Mouse (Mus musculus) limb, embryonic 14.5 days (tissue): ENCODE data around the gene Plekhm1. TPM values are rescaled to one million over a fixed set of nuclear protein-coding genes. Genes with fewer than 3 reads are reported as not detected.

Experiments
- ATAC-seq: fragments of 200-750 bp; cut with Nextera tagmentation; 2 replicates; pipeline ENCODE4 v1.8.0; 2017; ENCODE audit warnings: low read depth, moderate number of reproducible peaks, moderate TSS enrichment; ENCODE audit not compliant: low FRiP score
- DNase-seq: peaks from one replicate; pipeline ENCODE4 v3.0.0-alpha.2; 2015; ENCODE audit warnings: low spot score
- H3K27ac ChIP-seq: fragments of 300-500 bp; sonication (generic); replicated peaks from 2 replicates; pipeline ENCODE4 v1.5.1; 2014; ENCODE audit warnings: low read depth, mild to moderate bottlenecking, low read length, moderate library complexity, mixed read lengths
- H3K27me3 ChIP-seq: fragments of 300-500 bp; sonication (generic); 2 replicates; pipeline ENCODE4 v1.6.1; 2014; ENCODE audit warnings: low read length, mixed read lengths; ENCODE audit not compliant: control insufficient read depth, insufficient read depth
- H3K36me3 ChIP-seq: fragments of 300-500 bp; sonication (generic); 2 replicates; pipeline ENCODE4 v1.6.1; 2014; ENCODE audit warnings: mild to moderate bottlenecking, low read length, moderate library complexity, mixed read lengths; ENCODE audit not compliant: control insufficient read depth, insufficient read depth
- H3K4me1 ChIP-seq: fragments of 300-500 bp; sonication (generic); 2 replicates; pipeline ENCODE4 v1.6.1; 2014; ENCODE audit warnings: antibody characterized with exemption, low read length, mixed read lengths; ENCODE audit not compliant: control insufficient read depth, insufficient read depth
- H3K4me2 ChIP-seq: fragments of 300-500 bp; sonication (generic); replicated peaks from 2 replicates; pipeline ENCODE4 v1.6.1; 2014; ENCODE audit warnings: low read depth, mild to moderate bottlenecking, low read length, moderate library complexity; ENCODE audit not compliant: severe bottlenecking
- H3K4me3 ChIP-seq: fragments of 300-500 bp; sonication (generic); replicated peaks from 2 replicates; pipeline ENCODE4 v1.5.1; 2014; ENCODE audit warnings: low read length
- H3K9ac ChIP-seq: fragments of 300-500 bp; sonication (generic); 2 replicates; pipeline ENCODE4 v1.6.1; 2014; ENCODE audit warnings: mild to moderate bottlenecking, low read depth, low read length, moderate library complexity; ENCODE audit not compliant: severe bottlenecking
- H3K9me3 ChIP-seq: fragments of 300-500 bp; sonication (generic); 2 replicates; pipeline ENCODE4 v1.6.1; 2016; ENCODE audit warnings: low read length; ENCODE audit not compliant: control insufficient read depth
- POLR2A ChIP-seq: fragments of 200-500 bp; IDR thresholded peaks from 2 replicates; pipeline ENCODE4 v1.8.0; 2012; ENCODE audit warnings: inconsistent platforms, mild to moderate bottlenecking, moderate library complexity, borderline replicate concordance; ENCODE audit not compliant: insufficient read depth, insufficient read length; ENCODE audit errors: extremely low read depth
- WGBS: fragments of 180-500 bp; shearing (Covaris S2); extraction: QIAGEN DNeasy Blood & Tissue Kit; methylation state at CpG from one replicate; pipeline ENCODE4 v1.1.7; 2014; 5-methylcytosine and 5-hydroxymethylcytosine counted together
- polyA plus RNA-seq, 2 experiments: library from polyadenylated mRNA; depleted of rRNA in 1 of 2; stranded (reverse) in 1 of 2; unstranded in 1 of 2; fragments of >200 nt; fragmentation: Nextera tagmentation in 1 of 2; extraction: Ambion mirVana in 1 of 2; gene quantifications; 2 replicates each; pipeline versions ENCODE4 v1.2.1 to v1.2.3; 2012 to 2014

The Plekhm1 gene
- polyA plus RNA-seq, 2 experiments: 9.6 to 11.8 TPM

- no peak for TF ChIP-seq POLR2A
- no peaks in the 10 kb centered on the region for H3K9me3 ChIP-seq
- ATAC-seq (no peak), DNase-seq (peak; percentile 64)
- 30% methylated on average over 4 of the region's 4 CpGs for WGBS
- H3K4me2 ChIP-seq: no peak overlapping the region
- H3K4me3 ChIP-seq: no peak overlapping the region
- H3K36me3 ChIP-seq: no peaks in the 10 kb centered on the region
- peaks cover 21% of the 10 kb centered on the region for H3K4me1 ChIP-seq
- H3K9ac ChIP-seq: no peak overlapping the region
- H3K27ac ChIP-seq: no peak overlapping the region
- no peaks in the 10 kb centered on the region for H3K27me3 ChIP-seq
These were observed 91.8 kb downstream of the Plekhm1 start for GRCm38 (mm10) chr11:103320646-103321045.

GRCm38 (mm10) chr11:103320196-103320595 is 92.3 kb downstream of the Plekhm1 start:
- no peaks in the 10 kb centered on the region for H3K9me3 ChIP-seq
- no peaks in the 10 kb centered on the region for H3K27me3 ChIP-seq
- no peak for DNase-seq
- no peak overlapping the region for H3K9ac ChIP-seq
- no peaks in the 10 kb centered on the region for H3K36me3 ChIP-seq
- peaks cover 21% of the 10 kb centered on the region for H3K4me1 ChIP-seq
- no peak for TF ChIP-seq POLR2A
- H3K27ac ChIP-seq: no peak overlapping the region
- WGBS: 80% methylated on average over 8 of the region's 8 CpGs
- no peak overlapping the region for H3K4me2 ChIP-seq
- H3K4me3 ChIP-seq: no peak overlapping the region
- ATAC-seq: no peak

- ATAC-seq (no peak), DNase-seq (no peak)
- Histone ChIP-seq H3K4me3 (no peak overlapping the region), H3K4me2 (no peak overlapping the region), H3K4me1 (peaks cover 15% of the 10 kb centered on the region; the same call in 1 of the 2 replicates), H3K27me3 (no peaks in the 10 kb centered on the region), H3K9ac (no peak overlapping the region), H3K9me3 (no peaks in the 10 kb centered on the region), H3K36me3 (no peaks in the 10 kb centered on the region), H3K27ac (no peak overlapping the region)
- no peak for TF ChIP-seq POLR2A
- WGBS: 56% methylated on average over 1 of the region's 1 CpGs
These were observed 94.4 kb downstream of the Plekhm1 start for GRCm38 (mm10) chr11:103318042-103318441.

GRCm38 (mm10) chr11:103315379-103315778 is 97.1 kb downstream of the Plekhm1 start:
- H3K4me2 ChIP-seq: no peak overlapping the region
- H3K27ac ChIP-seq: no peak overlapping the region
- WGBS: 79% methylated on average over 5 of the region's 5 CpGs
- no peak for DNase-seq
- ATAC-seq: no peak
- no peaks in the 10 kb centered on the region for H3K36me3 ChIP-seq
- H3K4me3 ChIP-seq: no peak overlapping the region
- TF ChIP-seq POLR2A: no peak
- no peak overlapping the region for H3K9ac ChIP-seq
- no peaks in the 10 kb centered on the region for H3K9me3 ChIP-seq
- no peaks in the 10 kb centered on the region for H3K27me3 ChIP-seq
- peaks cover 10% of the 10 kb centered on the region for H3K4me1 ChIP-seq

GRCm38 (mm10) chr11:103314736-103315374 is 97.6 kb downstream of the Plekhm1 start:
- no peak for TF ChIP-seq POLR2A
- Histone ChIP-seq H3K27me3 (no peaks in the 10 kb centered on the region), H3K36me3 (no peaks in the 10 kb centered on the region), H3K9ac (no peak overlapping the region), H3K9me3 (no peaks in the 10 kb centered on the region), H3K4me2 (no peak overlapping the region), H3K4me3 (no peak overlapping the region), H3K27ac (no peak overlapping the region), H3K4me1 (peaks cover 5% of the 10 kb centered on the region; the same call in 1 of the 2 replicates)
- WGBS: 73% methylated on average over 10 of the region's 10 CpGs
- ATAC-seq: no peak
- DNase-seq: no peak

Other genes starting within 250 kb of the Plekhm1 start
- gene Fmnl1, start 241.6 kb downstream of the Plekhm1 start, polyA plus RNA-seq (2012; rRNA removed): 3.7 and 3.8 TPM in 2 replicates
- gene Fmnl1, start 241.6 kb downstream of the Plekhm1 start, polyA plus RNA-seq (2014; fragmentation: Nextera tagmentation; extraction: Ambion mirVana): 2.5 and 2.6 TPM in 2 replicates
- 0.56 and 0.57 TPM in 2 replicates for gene 1700023F06Rik, start 204.1 kb downstream of the Plekhm1 start, polyA plus RNA-seq (2012; rRNA removed)
- gene 1700023F06Rik, start 204.1 kb downstream of the Plekhm1 start, polyA plus RNA-seq (2014; fragmentation: Nextera tagmentation; extraction: Ambion mirVana): 0.88 and 1.5 TPM in 2 replicates
- not detected in 2 replicates for gene Spata32, start 194.3 kb downstream of the Plekhm1 start, polyA plus RNA-seq (2012; rRNA removed)
- gene Spata32, start 194.3 kb downstream of the Plekhm1 start, polyA plus RNA-seq (2014; fragmentation: Nextera tagmentation; extraction: Ambion mirVana): not detected in 2 replicates
- 10.0 and 11.6 TPM in 2 replicates for gene Map3k14, start 145.2 kb downstream of the Plekhm1 start, polyA plus RNA-seq (2012; rRNA removed)
- 4.0 and 4.6 TPM in 2 replicates for gene Map3k14, start 145.2 kb downstream of the Plekhm1 start, polyA plus RNA-seq (2014; fragmentation: Nextera tagmentation; extraction: Ambion mirVana)
- gene Arhgap27, start 49.0 kb downstream of the Plekhm1 start, polyA plus RNA-seq (2012; rRNA removed): 14.1 and 16.7 TPM in 2 replicates
- 8.4 and 9.4 TPM in 2 replicates for gene Arhgap27, start 49.0 kb downstream of the Plekhm1 start, polyA plus RNA-seq (2014; fragmentation: Nextera tagmentation; extraction: Ambion mirVana)
- not detected in 2 replicates for gene Lrrc37a, start 91.9 kb upstream of the Plekhm1 start, polyA plus RNA-seq (2012; rRNA removed)
- not detected in 2 replicates for gene Lrrc37a, start 91.9 kb upstream of the Plekhm1 start, polyA plus RNA-seq (2014; fragmentation: Nextera tagmentation; extraction: Ambion mirVana)
- not detected in 2 replicates for gene Gm884, start 208.5 kb upstream of the Plekhm1 start, polyA plus RNA-seq (2012; rRNA removed)
- gene Gm884, start 208.5 kb upstream of the Plekhm1 start, polyA plus RNA-seq (2014; fragmentation: Nextera tagmentation; extraction: Ambion mirVana): not detected in 2 replicates
- not detected in 2 replicates for gene Lyzl6, start 226.2 kb upstream of the Plekhm1 start, polyA plus RNA-seq (2012; rRNA removed)
- gene Lyzl6, start 226.2 kb upstream of the Plekhm1 start, polyA plus RNA-seq (2014; fragmentation: Nextera tagmentation; extraction: Ambion mirVana): not detected in 2 replicates
- 0.11 and 0.20 TPM in 2 replicates for gene Rprml, start 236.9 kb upstream of the Plekhm1 start, polyA plus RNA-seq (2012; rRNA removed)
- not detected in 2 replicates for gene Rprml, start 236.9 kb upstream of the Plekhm1 start, polyA plus RNA-seq (2014; fragmentation: Nextera tagmentation; extraction: Ambion mirVana)